Mouse (Mus musculus) midbrain, embryonic 14.5 days (tissue): ENCODE data around the gene Gfpt1. TPM values are rescaled to one million over a fixed set of nuclear protein-coding genes. Genes with fewer than 3 reads are reported as not detected.
A peak's percentile ranks its signal among the peaks of the same experiment; 100 is the strongest.

Experiments
- ATAC-seq: fragments of 200-750 bp; cut with Nextera tagmentation; 2 replicates; pipeline ENCODE4 v1.8.0; 2017; ENCODE audit warnings: moderate number of reproducible peaks, moderate library complexity; ENCODE audit not compliant: low FRiP score, low TSS enrichment
- DNase-seq: peaks from one replicate; pipeline ENCODE4 v3.0.0-alpha.2; 2015
- H3K27ac ChIP-seq: fragments of 300-500 bp; sonication (generic); replicated peaks from 2 replicates; pipeline ENCODE4 v1.5.1; 2014; ENCODE audit warnings: mild to moderate bottlenecking, low read depth, low read length, moderate library complexity
- H3K27me3 ChIP-seq: fragments of 300-500 bp; sonication (generic); 2 replicates; pipeline ENCODE4 v1.6.1; 2014; ENCODE audit warnings: low read length, control low read depth, mixed read lengths; ENCODE audit not compliant: control insufficient read depth, insufficient read depth
- H3K36me3 ChIP-seq: fragments of 300-500 bp; sonication (generic); 2 replicates; pipeline ENCODE4 v1.6.1; 2014; ENCODE audit warnings: low read length, control low read depth; ENCODE audit not compliant: control insufficient read depth, insufficient read depth
- H3K4me1 ChIP-seq: fragments of 300-500 bp; sonication (generic); 2 replicates; pipeline ENCODE4 v1.6.1; 2014; ENCODE audit warnings: mild to moderate bottlenecking, antibody characterized with exemption, low read length, control low read depth; ENCODE audit not compliant: control insufficient read depth, insufficient read depth
- H3K4me2 ChIP-seq: fragments of 300-500 bp; sonication (generic); 2 replicates; pipeline ENCODE4 v1.6.1; 2014; ENCODE audit warnings: mild to moderate bottlenecking, low read length, moderate library complexity
- H3K4me3 ChIP-seq: fragments of 300-500 bp; sonication (generic); replicated peaks from 2 replicates; pipeline ENCODE4 v1.5.1; 2014; ENCODE audit warnings: low read depth, low read length
- H3K9ac ChIP-seq: fragments of 300-500 bp; sonication (generic); replicated peaks from 2 replicates; pipeline ENCODE4 v1.6.1; 2014; ENCODE audit warnings: mild to moderate bottlenecking, low read length, moderate library complexity
- H3K9me3 ChIP-seq: fragments of 300-500 bp; sonication (generic); 2 replicates; pipeline ENCODE4 v1.6.1; 2016; ENCODE audit warnings: low read length, control low read depth, mixed read lengths; ENCODE audit not compliant: control insufficient read depth
- WGBS: fragments of 180-500 bp; shearing (Covaris S2); extraction: QIAGEN DNeasy Blood & Tissue Kit; methylation state at CpG from one replicate; pipeline ENCODE4 v1.1.7; 2014; 5-methylcytosine and 5-hydroxymethylcytosine counted together
- polyA plus RNA-seq: library from polyadenylated mRNA; unstranded; fragments of >200 nt; fragmentation: Nextera tagmentation; extraction: Ambion mirVana; gene quantifications from 2 replicates; pipeline ENCODE4 v1.2.1, GENCODE M21; 2014

Gene Gfpt1
- polyA plus RNA-seq, 1 experiment from 2014 or later = 27.3 TPM

GRCm38 (mm10) chr6:87034395-87034794 lies 8.3 kb upstream of the Gfpt1 start:
- Histone ChIP-seq H3K9me3 (no peaks in the 10 kb centered on the region), H3K36me3 (peaks cover 7% of the 10 kb centered on the region), H3K27me3 (no peaks in the 10 kb centered on the region), H3K4me2 (no peak overlapping the region), H3K9ac (no peak overlapping the region), H3K27ac (no peak overlapping the region), H3K4me3 (no peak overlapping the region), H3K4me1 (no peaks in the 10 kb centered on the region)
- no peak for ATAC-seq
- WGBS = 93% methylated on average over 3 of the region's 3 CpGs
- no peak for DNase-seq

DNA sequence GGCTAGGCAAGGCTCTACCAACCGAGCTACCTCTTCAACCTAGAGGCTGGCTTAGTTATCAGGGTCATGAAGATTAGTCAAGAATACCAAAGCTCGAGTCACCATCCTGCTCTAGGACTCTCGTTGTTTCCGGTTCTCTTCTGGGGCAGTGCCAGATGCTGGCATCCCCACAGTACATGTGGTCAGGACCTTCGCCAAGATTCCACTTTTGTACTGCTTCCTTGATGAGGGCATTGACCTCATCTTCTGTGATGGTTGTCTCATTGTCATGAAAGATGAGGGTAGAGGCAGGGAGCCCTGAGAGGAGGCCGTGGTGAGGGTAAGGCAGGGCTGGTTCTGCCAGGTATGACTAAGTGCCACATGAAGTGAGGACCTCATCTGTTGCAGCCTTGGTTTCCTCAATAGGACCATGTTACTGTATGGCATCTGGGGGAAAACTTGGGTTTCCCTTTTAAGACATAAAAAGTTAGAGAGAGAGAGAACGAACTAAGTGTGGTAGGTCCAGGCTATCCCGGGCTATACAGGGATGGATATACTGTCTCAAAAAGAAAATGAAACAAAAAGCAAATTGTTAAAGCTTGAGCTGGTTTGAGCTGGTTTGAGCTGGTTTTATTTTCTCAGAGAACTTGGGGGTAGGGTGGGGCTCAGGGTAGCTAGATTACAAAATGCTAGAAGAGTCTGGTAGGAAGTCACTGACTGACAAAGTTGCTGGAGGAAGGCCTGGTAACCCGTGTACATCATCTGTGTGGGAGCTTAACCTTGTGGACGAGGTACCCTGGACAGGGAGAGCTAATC lies 4.6 kb upstream of the Gfpt1 start:
- H3K27me3 ChIP-seq = no peaks in the 10 kb centered on the region
- no peak overlapping the region for H3K27ac ChIP-seq
- no peak overlapping the region for H3K9ac ChIP-seq
- no peak for ATAC-seq
- no peaks in the 10 kb centered on the region for H3K36me3 ChIP-seq
- no peak overlapping the region for H3K4me3 ChIP-seq
- H3K4me2 ChIP-seq = no peak overlapping the region
- DNase-seq = no peak
- H3K9me3 ChIP-seq = no peaks in the 10 kb centered on the region
- 87% methylated on average over 10 of the region's 10 CpGs for WGBS
- no peaks in the 10 kb centered on the region for H3K4me1 ChIP-seq

GRCm38 (mm10) chr6:87039161-87039560 lies 3.5 kb upstream of the Gfpt1 start:
- H3K36me3 ChIP-seq = no peaks in the 10 kb centered on the region
- ATAC-seq = no peak
- H3K4me2 ChIP-seq = no peak overlapping the region
- H3K27ac ChIP-seq = no peak overlapping the region
- H3K9me3 ChIP-seq = no peaks in the 10 kb centered on the region
- DNase-seq = no peak
- H3K9ac ChIP-seq = no peak overlapping the region
- peaks cover 7% of the 10 kb centered on the region for H3K4me1 ChIP-seq
- WGBS = 89% methylated on average over 8 of the region's 8 CpGs
- no peaks in the 10 kb centered on the region for H3K27me3 ChIP-seq
- no peak overlapping the region for H3K4me3 ChIP-seq

DNA sequence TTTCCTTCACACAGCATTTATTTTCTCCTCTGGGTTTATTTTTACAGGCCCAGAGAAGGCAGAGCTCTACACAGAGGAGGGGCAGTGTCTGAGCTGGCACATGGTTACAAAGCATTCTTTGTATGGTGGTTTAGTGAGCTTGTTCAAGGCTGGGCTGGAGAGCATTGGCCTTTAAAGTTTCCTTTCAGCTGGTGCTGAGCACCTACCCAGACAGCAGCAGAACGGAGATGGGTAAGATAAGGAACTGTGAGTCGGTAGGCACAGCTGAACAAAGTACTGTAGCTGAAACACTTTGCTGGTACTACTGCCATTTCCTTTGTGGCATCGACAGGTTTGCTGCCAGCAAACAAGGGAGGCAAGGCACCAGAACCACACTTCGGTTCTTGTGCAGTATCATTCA lies 1.7 kb upstream of the Gfpt1 start:
- Histone ChIP-seq H3K4me3 (no peak overlapping the region), H3K9ac (no peak overlapping the region), H3K36me3 (no peaks in the 10 kb centered on the region), H3K27ac (no peak overlapping the region), H3K27me3 (no peaks in the 10 kb centered on the region), H3K4me1 (peaks cover 7% of the 10 kb centered on the region), H3K9me3 (no peaks in the 10 kb centered on the region), H3K4me2 (no peak overlapping the region)
- DNase-seq (no peak), ATAC-seq (no peak)
- WGBS = 83% methylated on average over 4 of the region's 4 CpGs

- 87% methylated on average over 7 of the region's 7 CpGs for WGBS
- H3K27ac ChIP-seq = no peak overlapping the region
- no peaks in the 10 kb centered on the region for H3K27me3 ChIP-seq
- H3K4me2 ChIP-seq = peak overlapping the region; percentile 67
- DNase-seq (no peak), ATAC-seq (no peak)
- H3K36me3 ChIP-seq = no peaks in the 10 kb centered on the region
- no peaks in the 10 kb centered on the region for H3K9me3 ChIP-seq
- H3K9ac ChIP-seq = no peak overlapping the region
- 0 out of 2 replicates have a peak overlapping the region, but pooled peaks have one; percentile 88 for H3K4me3 ChIP-seq
- peaks cover 7% of the 10 kb centered on the region for H3K4me1 ChIP-seq
Observed at GRCm38 (mm10) chr6:87041431-87041830, 1.2 kb upstream of the Gfpt1 start.

DNA sequence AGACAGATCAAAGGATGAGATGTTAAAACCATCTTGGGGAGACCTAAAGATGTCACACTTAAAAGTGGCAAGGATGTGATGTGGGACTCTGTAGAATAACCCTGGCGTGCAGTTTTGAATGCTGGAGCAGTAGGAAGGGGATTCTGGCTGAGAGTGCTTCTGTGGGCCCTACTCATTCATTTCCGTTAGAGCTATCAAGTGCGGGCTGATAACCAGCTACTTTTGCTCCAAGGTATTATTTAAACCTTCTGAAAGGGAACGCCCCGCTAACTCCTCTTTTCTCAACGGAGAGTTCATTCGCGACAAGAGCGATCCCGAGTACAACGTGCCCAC lies 676 bp upstream of the Gfpt1 start:
- Histone ChIP-seq H3K4me3 (peak overlapping the region; percentile 88), H3K4me2 (peak overlapping the region; percentile 67), H3K27me3 (no peaks in the 10 kb centered on the region), H3K36me3 (no peaks in the 10 kb centered on the region), H3K9me3 (no peaks in the 10 kb centered on the region), H3K9ac (peak overlapping the region; percentile 92), H3K4me1 (peaks cover 7% of the 10 kb centered on the region), H3K27ac (peak overlapping the region; percentile 97)
- no peak for DNase-seq
- ATAC-seq = no peak
- WGBS = under 1% methylated on average over 11 of the region's 11 CpGs

GRCm38 (mm10) chr6:87043131-87043516 lies 478 bp downstream of the Gfpt1 start:
- Histone ChIP-seq H3K9ac (peak overlapping the region; percentile 92), H3K27ac (peak overlapping the region; percentile 97), H3K4me1 (peaks cover 7% of the 10 kb centered on the region), H3K4me3 (peak overlapping the region; percentile 88), H3K9me3 (no peaks in the 10 kb centered on the region), H3K27me3 (no peaks in the 10 kb centered on the region), H3K4me2 (peak overlapping the region; percentile 67), H3K36me3 (no peaks in the 10 kb centered on the region)
- peak; percentile 3; the same call in 1 of the 2 replicates for ATAC-seq
- DNase-seq = peak; percentile 60
- 0% methylated on average over 9 of the region's 9 CpGs for WGBS

GRCm38 (mm10) chr6:87044895-87045294 lies 2.2 kb downstream of the Gfpt1 start:
- Histone ChIP-seq H3K4me3 (no peak overlapping the region), H3K27me3 (no peaks in the 10 kb centered on the region), H3K4me2 (no peak overlapping the region), H3K4me1 (peaks cover 7% of the 10 kb centered on the region), H3K36me3 (peaks cover 3% of the 10 kb centered on the region; the same call in 1 of the 2 replicates), H3K9ac (no peak overlapping the region), H3K27ac (no peak overlapping the region), H3K9me3 (no peaks in the 10 kb centered on the region)
- ATAC-seq (no peak), DNase-seq (no peak)
- WGBS = 92% methylated on average over 2 of the region's 2 CpGs

DNA sequence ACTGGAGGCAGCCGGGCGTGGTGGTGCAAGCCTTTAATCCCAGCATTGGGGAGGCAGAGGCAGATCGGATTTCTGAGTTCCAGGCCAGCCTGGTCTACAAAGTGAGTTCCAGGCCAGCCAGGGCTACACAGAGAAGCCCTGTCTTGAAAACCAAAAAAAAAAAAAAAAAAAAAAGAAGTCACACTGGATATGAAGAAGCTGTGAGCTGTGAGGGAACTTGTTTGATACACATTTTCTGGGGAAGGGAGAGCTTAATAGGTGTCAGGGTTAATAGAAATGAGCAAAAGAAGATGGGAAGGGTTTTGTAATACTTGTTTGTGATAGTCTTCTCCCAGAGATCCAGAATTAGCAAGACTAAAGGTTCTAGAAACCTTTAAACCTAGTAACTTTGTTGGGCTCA lies 2.9 kb downstream of the Gfpt1 start:
- Histone ChIP-seq H3K27ac (no peak overlapping the region), H3K4me3 (no peak overlapping the region), H3K36me3 (peaks cover 3% of the 10 kb centered on the region; the same call in 1 of the 2 replicates), H3K4me1 (peaks cover 7% of the 10 kb centered on the region), H3K4me2 (no peak overlapping the region), H3K9me3 (no peaks in the 10 kb centered on the region), H3K9ac (no peak overlapping the region), H3K27me3 (no peaks in the 10 kb centered on the region)
- DNase-seq = no peak
- WGBS = 63% methylated on average over 3 of the region's 3 CpGs
- no peak for ATAC-seq
